Mouse (Mus musculus): ENCODE data around the gene Cacna1s. TPM values are rescaled to one million over a fixed set of nuclear protein-coding genes. Genes with fewer than 3 reads are reported as not detected.
A peak's percentile ranks its signal among the peaks of the same experiment; 100 is the strongest.

Gene Cacna1s
- polyA plus RNA-seq, 1 experiment from 2014 or later: not detected

DNA sequence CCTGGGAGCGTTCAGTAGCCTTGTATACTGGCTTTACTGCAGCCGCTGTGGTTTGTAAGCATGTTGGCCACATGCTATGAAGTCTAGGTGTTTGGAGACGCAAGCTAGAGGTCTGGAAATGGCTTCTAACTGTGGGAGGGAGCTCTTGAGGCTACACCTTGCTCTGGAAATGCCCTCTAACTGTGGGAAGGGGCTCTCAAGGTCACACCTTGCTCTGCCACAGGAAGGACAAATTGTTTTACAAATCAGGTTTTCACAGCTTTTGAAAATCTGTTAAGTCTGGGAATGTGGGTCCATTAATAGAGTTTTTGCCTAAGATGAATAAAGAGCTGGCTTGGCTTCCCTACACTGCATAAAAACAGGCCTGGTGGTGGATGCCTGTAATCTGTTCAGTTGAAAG lies 41.2 kb downstream of the Cacna1s start:
- H3K27ac ChIP-seq (ENCODE audit: low read depth): no peak overlapping the region
- H3K4me3 ChIP-seq (ENCODE audit: low read depth, low read length): no peak overlapping the region
- H3K4me2 ChIP-seq: no peak overlapping the region
- DNase-seq: no peak
- no peak overlapping the region for H3K9ac ChIP-seq
- no peak for ATAC-seq (ENCODE audit: insufficient read depth)
- no peaks in the 10 kb centered on the region for H3K4me1 ChIP-seq (ENCODE audit: insufficient read depth)
- TF ChIP-seq CTCF (IDR thresholded peaks at IDR 0.05; ENCODE audit: low read depth): no peak
- 0 out of 2 replicates have a peak, but pooled peaks cover 3% of the 10 kb centered on the region for H3K27me3 ChIP-seq (ENCODE audit: insufficient read depth, low read length)
- no peaks in the 10 kb centered on the region for H3K36me3 ChIP-seq (ENCODE audit: insufficient read depth)
- no peaks in the 10 kb centered on the region for H3K9me3 ChIP-seq (ENCODE audit: low read depth, low read length)
- WGBS: 68% methylated on average over 3 of the region's 3 CpGs

DNA sequence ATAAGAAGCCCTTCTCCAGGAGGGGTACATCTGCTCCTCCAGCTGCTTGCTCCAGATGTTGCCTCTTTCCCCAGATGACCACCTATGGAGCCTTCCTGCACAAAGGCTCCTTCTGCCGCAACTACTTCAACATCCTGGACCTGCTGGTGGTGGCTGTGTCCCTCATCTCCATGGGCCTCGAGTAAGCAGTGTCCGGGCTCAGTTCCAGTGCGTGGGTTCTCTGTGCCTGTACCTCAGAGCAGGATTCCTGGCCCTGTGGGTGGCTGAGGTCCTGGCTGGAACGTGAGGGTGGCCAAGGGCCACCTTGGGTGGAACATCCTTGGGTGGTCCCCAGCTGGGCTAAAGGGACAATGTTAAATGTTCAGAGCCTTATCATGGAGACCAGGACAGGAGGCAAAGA lies 42.3 kb downstream of the Cacna1s start:
- no peak overlapping the region for H3K27ac ChIP-seq (ENCODE audit: low read depth)
- 68% methylated on average over 5 of the region's 5 CpGs for WGBS
- no peak for TF ChIP-seq CTCF (IDR thresholded peaks at IDR 0.05; ENCODE audit: low read depth)
- H3K9me3 ChIP-seq (ENCODE audit: low read depth, low read length): no peaks in the 10 kb centered on the region
- H3K9ac ChIP-seq: no peak overlapping the region
- 0 out of 2 replicates have a peak, but pooled peaks cover 3% of the 10 kb centered on the region for H3K27me3 ChIP-seq (ENCODE audit: insufficient read depth, low read length)
- DNase-seq (no peak), ATAC-seq (ENCODE audit: insufficient read depth) (no peak; the same call in 1 of the 2 replicates)
- no peak overlapping the region for H3K4me3 ChIP-seq (ENCODE audit: low read depth, low read length)
- no peak overlapping the region for H3K4me2 ChIP-seq
- no peaks in the 10 kb centered on the region for H3K36me3 ChIP-seq (ENCODE audit: insufficient read depth)
- no peaks in the 10 kb centered on the region for H3K4me1 ChIP-seq (ENCODE audit: insufficient read depth)

DNA sequence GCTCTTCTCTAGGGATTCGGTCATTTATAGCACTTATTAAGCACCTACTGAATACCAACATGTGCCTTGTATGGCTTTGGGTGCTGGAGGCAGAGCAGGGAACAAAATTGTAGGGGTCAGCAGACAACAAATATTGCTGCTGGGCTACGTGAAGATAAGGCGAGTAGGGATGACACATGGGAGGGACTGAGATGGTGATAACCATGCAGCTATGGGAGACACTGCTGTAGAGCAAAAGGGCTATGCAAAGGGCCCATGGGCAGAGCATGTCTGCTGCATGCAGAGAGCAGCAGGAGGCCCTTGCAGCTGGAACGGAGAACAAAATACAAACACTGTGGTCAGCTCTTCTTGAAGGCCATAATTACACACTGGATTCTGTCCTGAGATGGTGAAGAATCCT lies 49.5 kb downstream of the Cacna1s start:
- Histone ChIP-seq H3K4me2 (no peak overlapping the region), H3K36me3 (ENCODE audit: insufficient read depth) (no peaks in the 10 kb centered on the region), H3K4me1 (ENCODE audit: insufficient read depth) (no peaks in the 10 kb centered on the region), H3K27me3 (ENCODE audit: insufficient read depth, low read length) (no peaks in the 10 kb centered on the region), H3K27ac (ENCODE audit: low read depth) (no peak overlapping the region), H3K9me3 (ENCODE audit: low read depth, low read length) (no peaks in the 10 kb centered on the region), H3K4me3 (ENCODE audit: low read depth, low read length) (no peak overlapping the region), H3K9ac (no peak overlapping the region)
- 56% methylated on average over 4 of the region's 4 CpGs for WGBS
- ATAC-seq (ENCODE audit: insufficient read depth) (no peak), DNase-seq (no peak)
- no peak for TF ChIP-seq CTCF (IDR thresholded peaks at IDR 0.05; ENCODE audit: low read depth)

DNA sequence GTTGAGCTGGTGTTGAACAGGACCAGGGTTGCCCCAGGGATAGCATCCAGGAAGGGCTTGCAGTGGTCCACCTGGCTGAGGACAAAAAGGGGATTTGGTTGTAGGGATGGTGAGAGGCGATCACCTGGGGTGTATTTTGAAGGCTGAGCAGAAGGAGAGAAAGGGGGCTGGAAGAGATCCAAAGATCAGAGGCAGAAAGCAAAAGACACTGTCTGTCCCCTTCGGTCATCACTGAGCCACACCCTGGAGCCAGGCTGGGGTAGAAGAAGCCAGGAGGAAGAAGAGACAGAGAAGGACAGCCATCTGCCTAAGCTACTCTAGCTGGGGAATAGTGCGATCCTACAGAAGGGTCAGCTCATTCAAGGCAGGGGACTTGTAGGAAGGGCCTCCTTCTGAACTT lies 50.0 kb downstream of the Cacna1s start:
- Histone ChIP-seq H3K36me3 (ENCODE audit: insufficient read depth) (no peaks in the 10 kb centered on the region), H3K9ac (no peak overlapping the region), H3K27me3 (ENCODE audit: insufficient read depth, low read length) (no peaks in the 10 kb centered on the region), H3K27ac (ENCODE audit: low read depth) (no peak overlapping the region), H3K9me3 (ENCODE audit: low read depth, low read length) (no peaks in the 10 kb centered on the region), H3K4me3 (ENCODE audit: low read depth, low read length) (no peak overlapping the region), H3K4me2 (no peak overlapping the region), H3K4me1 (ENCODE audit: insufficient read depth) (no peaks in the 10 kb centered on the region)
- ATAC-seq (ENCODE audit: insufficient read depth): peak; percentile 24; the same call in 1 of the 2 replicates
- DNase-seq: no peak
- WGBS: 60% methylated on average over 3 of the region's 3 CpGs
- no peak for TF ChIP-seq CTCF (IDR thresholded peaks at IDR 0.05; ENCODE audit: low read depth)

DNA sequence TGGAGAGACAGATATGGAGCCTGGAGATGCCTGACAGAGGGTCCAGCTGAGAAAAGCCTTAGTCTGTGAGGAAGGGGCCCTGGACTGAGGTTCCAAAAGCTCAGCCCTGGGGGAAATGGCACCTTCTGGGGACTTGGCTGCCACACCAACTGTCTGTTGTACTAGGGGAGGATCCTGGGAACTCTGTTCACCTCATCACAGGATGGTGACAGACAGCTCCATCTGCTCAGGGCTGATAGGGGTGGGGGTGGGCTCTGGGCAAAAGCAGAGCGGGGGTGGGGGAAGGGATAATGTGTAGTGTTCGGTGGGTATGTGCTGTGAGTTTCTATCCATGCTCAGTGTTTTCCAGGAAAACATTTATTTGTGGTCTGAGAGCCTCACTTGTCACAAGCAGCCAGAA lies 50.4 kb downstream of the Cacna1s start:
- no peak overlapping the region for H3K9ac ChIP-seq
- DNase-seq: no peak
- no peak overlapping the region for H3K4me3 ChIP-seq (ENCODE audit: low read depth, low read length)
- no peaks in the 10 kb centered on the region for H3K9me3 ChIP-seq (ENCODE audit: low read depth, low read length)
- no peak overlapping the region for H3K27ac ChIP-seq (ENCODE audit: low read depth)
- H3K27me3 ChIP-seq (ENCODE audit: insufficient read depth, low read length): no peaks in the 10 kb centered on the region
- no peak for TF ChIP-seq CTCF (IDR thresholded peaks at IDR 0.05; ENCODE audit: low read depth)
- H3K36me3 ChIP-seq (ENCODE audit: insufficient read depth): no peaks in the 10 kb centered on the region
- H3K4me1 ChIP-seq (ENCODE audit: insufficient read depth): no peaks in the 10 kb centered on the region
- peak; percentile 35 for ATAC-seq (ENCODE audit: insufficient read depth)
- no peak overlapping the region for H3K4me2 ChIP-seq
- 43% methylated on average over 2 of the region's 2 CpGs for WGBS

DNA sequence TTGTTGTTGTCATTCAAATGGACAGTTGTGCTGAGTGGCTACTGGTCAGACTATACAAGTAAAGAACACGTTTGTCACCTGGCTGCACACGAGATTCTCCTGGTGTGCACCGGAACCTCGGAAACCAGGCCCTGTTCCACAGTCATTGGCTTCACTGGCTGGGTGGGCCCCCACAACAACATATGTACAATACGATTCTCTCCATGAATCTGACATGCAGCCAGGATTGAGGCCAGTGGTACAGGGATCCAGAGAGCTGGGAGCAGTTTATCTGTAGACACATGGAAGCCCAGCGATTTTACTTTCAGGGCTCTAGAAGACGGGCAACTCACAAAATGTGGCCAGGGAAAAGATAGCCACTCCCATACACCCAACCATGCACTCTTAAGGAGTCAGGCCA lies 51.1 kb downstream of the Cacna1s start:
- WGBS: 78% methylated on average over 7 of the region's 7 CpGs
- H3K27me3 ChIP-seq (ENCODE audit: insufficient read depth, low read length): no peaks in the 10 kb centered on the region
- DNase-seq (no peak), ATAC-seq (ENCODE audit: insufficient read depth) (no peak)
- H3K9me3 ChIP-seq (ENCODE audit: low read depth, low read length): no peaks in the 10 kb centered on the region
- no peak overlapping the region for H3K27ac ChIP-seq (ENCODE audit: low read depth)
- no peak overlapping the region for H3K4me2 ChIP-seq
- H3K4me3 ChIP-seq (ENCODE audit: low read depth, low read length): no peak overlapping the region
- H3K9ac ChIP-seq: no peak overlapping the region
- no peak for TF ChIP-seq CTCF (IDR thresholded peaks at IDR 0.05; ENCODE audit: low read depth)
- H3K4me1 ChIP-seq (ENCODE audit: insufficient read depth): no peaks in the 10 kb centered on the region
- H3K36me3 ChIP-seq (ENCODE audit: insufficient read depth): no peaks in the 10 kb centered on the region

DNA sequence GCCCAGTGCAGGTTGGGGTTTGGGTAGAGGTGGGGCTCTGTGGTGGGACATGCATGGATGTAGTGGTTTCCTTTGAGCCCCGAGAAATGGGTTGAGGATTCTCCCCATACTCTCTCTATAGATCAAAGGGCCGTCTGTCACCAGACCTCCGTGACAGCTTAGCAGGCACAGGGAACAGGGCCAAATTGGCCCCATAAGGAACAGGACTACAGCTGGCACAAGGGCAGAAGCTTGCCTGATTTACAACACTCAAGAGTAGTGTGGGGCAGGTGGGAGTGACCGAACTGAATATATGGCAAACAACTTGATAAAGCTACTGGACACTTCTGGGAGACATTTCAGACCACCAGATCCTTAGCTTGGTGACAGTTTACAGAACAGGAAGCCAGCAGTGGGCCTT lies 52.2 kb downstream of the Cacna1s start:
- Histone ChIP-seq H3K27ac (ENCODE audit: low read depth) (no peak overlapping the region), H3K9me3 (ENCODE audit: low read depth, low read length) (no peaks in the 10 kb centered on the region), H3K27me3 (ENCODE audit: insufficient read depth, low read length) (no peaks in the 10 kb centered on the region), H3K4me3 (ENCODE audit: low read depth, low read length) (no peak overlapping the region), H3K9ac (no peak overlapping the region), H3K4me2 (no peak overlapping the region), H3K36me3 (ENCODE audit: insufficient read depth) (no peaks in the 10 kb centered on the region), H3K4me1 (ENCODE audit: insufficient read depth) (no peaks in the 10 kb centered on the region)
- TF ChIP-seq CTCF (IDR thresholded peaks at IDR 0.05; ENCODE audit: low read depth): no peak
- DNase-seq: no peak
- 37% methylated on average over 4 of the region's 4 CpGs for WGBS
- no peak for ATAC-seq (ENCODE audit: insufficient read depth)

DNA sequence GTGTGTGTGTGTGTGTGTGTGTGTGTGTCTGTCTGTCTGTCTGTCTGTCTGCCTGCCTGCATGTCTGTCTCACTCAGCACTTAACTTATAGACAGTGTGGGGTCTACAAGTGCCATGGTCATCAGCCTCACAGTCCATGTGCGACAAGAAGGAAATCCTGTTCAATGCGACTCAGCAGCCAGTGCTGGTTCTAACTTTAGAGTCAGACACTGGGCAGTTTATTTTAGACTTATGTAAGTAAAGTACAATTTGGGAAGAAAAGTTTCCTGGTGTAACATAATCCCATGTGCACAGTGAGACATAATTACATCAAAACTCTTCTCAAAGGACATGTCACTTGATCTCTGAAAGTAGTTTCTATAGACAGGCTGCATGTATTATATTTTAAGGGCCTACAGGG lies 56.9 kb downstream of the Cacna1s start:
- Histone ChIP-seq H3K36me3 (ENCODE audit: insufficient read depth) (no peaks in the 10 kb centered on the region), H3K27ac (ENCODE audit: low read depth) (no peak overlapping the region), H3K27me3 (ENCODE audit: insufficient read depth, low read length) (no peaks in the 10 kb centered on the region), H3K4me1 (ENCODE audit: insufficient read depth) (no peaks in the 10 kb centered on the region), H3K4me2 (no peak overlapping the region), H3K4me3 (ENCODE audit: low read depth, low read length) (no peak overlapping the region), H3K9me3 (ENCODE audit: low read depth, low read length) (no peaks in the 10 kb centered on the region), H3K9ac (no peak overlapping the region)
- DNase-seq: no peak
- no peak for TF ChIP-seq CTCF (IDR thresholded peaks at IDR 0.05; ENCODE audit: low read depth)
- WGBS: 63% methylated on average over 2 of the region's 2 CpGs
- no peak for ATAC-seq (ENCODE audit: insufficient read depth)

Data from lung, embryonic 14.5 days (tissue).